Mouse (Mus musculus) liver, embryonic 12.5 days (tissue): ENCODE data around the gene Spdye4a. TPM values are rescaled to one million over a fixed set of nuclear protein-coding genes. Genes with fewer than 3 reads are reported as not detected.

Experiments used
- polyA plus RNA-seq: library from polyadenylated mRNA; unstranded; fragments of >200 nt; fragmentation: Nextera tagmentation; extraction: Ambion mirVana; gene quantifications from 2 replicates; pipeline ENCODE4 v1.2.1, GENCODE M21; 2016

Spdye4a gene
- polyA plus RNA-seq, 1 experiment from 2014 or later: not detected

Other genes with a start within 250 kb of the Spdye4a start
- 28.5 and 30.1 TPM in 2 replicates for gene Rnf216, start 113.9 kb downstream of the Spdye4a start, polyA plus RNA-seq
- not detected in 2 replicates for gene Olfr718-ps1, start 79.3 kb downstream of the Spdye4a start, polyA plus RNA-seq
- gene Rbak, start 46.1 kb downstream of the Spdye4a start, polyA plus RNA-seq: 3.5 and 3.7 TPM in 2 replicates
- gene Spdye4b, start 45.9 kb downstream of the Spdye4a start, polyA plus RNA-seq: not detected in 2 replicates
- gene Zfp12, start 8.3 kb upstream of the Spdye4a start, polyA plus RNA-seq: 5.5 TPM in 2 replicates
- gene Zfp316, start 43.1 kb upstream of the Spdye4a start, polyA plus RNA-seq: 0.78 and 1.0 TPM in 2 replicates
- not detected in 2 replicates for gene Zfp853, start 66.7 kb upstream of the Spdye4a start, polyA plus RNA-seq
- 43.6 and 44.8 TPM in 2 replicates for gene E130309D02Rik, start 88.5 kb upstream of the Spdye4a start, polyA plus RNA-seq
- gene Zdhhc4, start 102.4 kb upstream of the Spdye4a start, polyA plus RNA-seq: 41.9 and 42.9 TPM in 2 replicates
- gene Grid2ip, start 130.4 kb upstream of the Spdye4a start, polyA plus RNA-seq: 0.04 TPM in 1 of 2 replicates, not detected in the other
- 171 and 174 TPM in 2 replicates for gene Kdelr2, start 176.9 kb upstream of the Spdye4a start, polyA plus RNA-seq
- gene Daglb, start 237.7 kb upstream of the Spdye4a start, polyA plus RNA-seq: 11.8 and 12.6 TPM in 2 replicates